Mouse (Mus musculus) splenic B cell, adult 2 months (primary cell): ENCODE data around the gene Cwc25.
"Not testable (repeated sequence)": the region's sequence is repeated elsewhere in the genome, so short reads cannot be mapped to it uniquely, and the experiment has no call there.

Experiments used
- DNase-seq: peaks from one replicate; pipeline ENCODE4 v3.0.0-alpha.2; 2011; ENCODE audit warnings: low read depth, low spot score
- H3K27me3 ChIP-seq: 2 replicates; pipeline ENCODE4 v1.6.1; 2012; ENCODE audit warnings: mild to moderate bottlenecking, low read length, moderate library complexity, mixed read lengths; ENCODE audit not compliant: control insufficient read depth, poor library complexity, insufficient read depth, severe bottlenecking
- H3K36me3 ChIP-seq: 2 replicates; pipeline ENCODE4 v1.6.1; 2012; ENCODE audit warnings: mild to moderate bottlenecking, low read length, moderate library complexity, mixed read lengths; ENCODE audit not compliant: control insufficient read depth, poor library complexity, insufficient read depth, severe bottlenecking

Gene Cwc25

DNA sequence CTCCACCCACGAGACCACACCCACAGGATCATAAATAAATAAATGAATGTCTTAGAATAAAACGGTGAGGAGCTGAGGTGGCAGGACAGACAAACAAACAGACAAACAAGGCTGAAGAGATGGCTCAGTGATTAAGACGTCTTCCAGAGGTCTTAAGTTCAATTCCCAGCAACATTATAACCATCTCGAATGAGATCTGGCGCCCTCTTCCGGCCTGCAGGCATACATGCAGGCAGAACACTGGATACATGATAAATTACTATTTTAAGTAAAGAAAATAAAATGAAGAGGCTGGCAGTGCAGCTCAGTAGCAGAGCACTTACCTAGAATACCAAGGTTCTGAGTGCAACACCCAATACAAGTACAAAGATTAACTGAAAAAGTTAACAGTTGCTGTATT, 27.7 kb downstream of the Cwc25 start:
- DNase-seq = peak; percentile 52
- H3K27me3 ChIP-seq = no peaks in the 10 kb centered on the region
- no peaks in the 10 kb centered on the region for H3K36me3 ChIP-seq

DNA sequence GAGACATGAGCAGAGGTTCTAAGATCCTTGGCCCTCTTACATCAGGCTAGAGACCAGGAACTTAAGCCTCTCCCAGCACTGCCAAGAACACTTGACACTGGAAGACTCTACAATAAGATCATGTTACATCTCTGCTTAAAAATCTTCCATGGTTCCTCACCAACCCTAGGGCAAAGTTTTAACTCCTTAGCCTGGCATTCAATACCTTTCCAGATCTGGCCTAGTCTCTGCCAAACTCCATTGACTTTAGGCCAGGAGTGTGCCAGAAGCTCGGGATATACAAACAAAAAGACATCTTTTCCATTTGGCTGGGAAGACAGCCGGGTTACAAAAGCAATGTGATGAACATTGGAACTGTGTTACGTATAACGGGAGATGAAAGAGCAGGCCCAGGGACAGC, 28.8 kb downstream of the Cwc25 start:
- Histone ChIP-seq H3K27me3 (no peaks in the 10 kb centered on the region), H3K36me3 (no peaks in the 10 kb centered on the region)
- DNase-seq = no peak

- DNase-seq = no peak
- Histone ChIP-seq H3K27me3 (no peaks in the 10 kb centered on the region), H3K36me3 (0 out of 2 replicates have a peak, but pooled peaks cover 2% of the 10 kb centered on the region)
Measured at GRCm38 (mm10) chr11:97736645-97737044, 29.7 kb downstream of the Cwc25 start.

GRCm38 (mm10) chr11:97734810-97735209, 31.5 kb downstream of the Cwc25 start:
- not testable (repeated sequence) for H3K27me3 ChIP-seq, DNase-seq, H3K36me3 ChIP-seq

GRCm38 (mm10) chr11:97733689-97734088, 32.7 kb downstream of the Cwc25 start:
- Histone ChIP-seq H3K36me3 (peaks cover 9% of the 10 kb centered on the region), H3K27me3 (no peaks in the 10 kb centered on the region)
- no peak for DNase-seq

- peaks cover 16% of the 10 kb centered on the region for H3K36me3 ChIP-seq
- H3K27me3 ChIP-seq = no peaks in the 10 kb centered on the region
- no peak for DNase-seq
Measured at GRCm38 (mm10) chr11:97728730-97729129, 37.6 kb downstream of the Cwc25 start.

DNA sequence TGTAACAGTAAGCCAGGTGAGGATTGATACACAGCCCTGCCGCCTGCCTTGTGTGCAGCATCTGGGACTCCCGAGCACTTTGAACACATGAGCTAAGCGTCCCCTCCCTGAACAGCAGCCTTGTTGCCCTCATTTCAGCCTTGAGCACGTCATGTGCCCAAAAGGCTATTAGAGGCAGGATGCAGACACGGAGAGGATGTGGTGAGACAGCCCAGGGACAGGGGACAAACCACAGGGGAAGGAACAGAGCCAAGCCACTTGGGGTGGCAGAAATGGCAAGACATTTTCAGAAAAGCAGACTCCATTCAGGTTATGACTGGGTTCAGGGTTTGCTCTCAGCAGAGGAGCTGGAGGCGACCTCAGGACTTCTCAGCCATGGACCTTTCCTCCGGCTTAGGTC, 38.0 kb downstream of the Cwc25 start:
- peak; percentile 40 for DNase-seq
- Histone ChIP-seq H3K27me3 (no peaks in the 10 kb centered on the region), H3K36me3 (peaks cover 20% of the 10 kb centered on the region)

DNA sequence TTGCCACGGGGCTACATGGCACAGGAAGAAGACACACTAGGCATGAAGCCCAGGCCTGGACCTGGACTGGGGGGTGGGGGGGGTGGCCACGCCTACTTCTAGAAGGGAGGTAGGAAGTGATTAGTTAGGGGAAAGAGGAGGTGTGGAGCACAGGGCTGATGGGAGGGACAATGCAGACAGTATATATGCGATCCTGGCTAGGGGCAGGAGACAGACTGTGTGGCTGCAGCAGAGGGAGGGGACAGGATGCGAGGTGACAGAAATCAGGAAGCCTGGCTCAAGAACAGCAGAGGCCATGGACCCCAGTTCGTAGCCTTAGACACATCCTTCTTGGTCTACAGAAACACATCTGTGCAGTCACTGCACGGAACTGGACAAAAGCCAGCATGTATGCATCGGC, 42.6 kb downstream of the Cwc25 start:
- no peaks in the 10 kb centered on the region for H3K27me3 ChIP-seq
- H3K36me3 ChIP-seq = peaks cover 20% of the 10 kb centered on the region
- no peak for DNase-seq

GRCm38 (mm10) chr11:97721338-97721737, 45.0 kb downstream of the Cwc25 start:
- DNase-seq = no peak
- H3K27me3 ChIP-seq = no peaks in the 10 kb centered on the region
- peaks cover 18% of the 10 kb centered on the region for H3K36me3 ChIP-seq

DNA sequence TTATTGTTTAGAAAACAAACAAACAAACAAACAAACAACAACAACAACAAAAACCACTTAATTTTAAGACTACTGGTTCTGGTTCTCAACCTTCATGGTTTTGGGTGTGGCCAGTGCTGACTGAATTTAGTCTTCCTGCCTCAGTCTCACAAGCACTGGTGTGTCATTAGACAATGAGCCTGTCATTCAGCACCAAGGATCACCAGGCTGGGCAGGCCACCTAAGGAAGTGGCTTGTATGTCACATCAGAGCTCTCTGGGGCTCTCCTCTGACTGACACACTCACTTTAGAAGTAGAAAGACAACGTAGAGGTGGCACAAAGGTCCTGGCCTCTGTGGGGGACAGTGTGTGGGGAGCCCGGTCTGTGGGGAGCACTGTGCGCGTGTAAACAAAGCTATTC, 47.3 kb downstream of the Cwc25 start:
- no peaks in the 10 kb centered on the region for H3K27me3 ChIP-seq
- peak; percentile 32 for DNase-seq
- H3K36me3 ChIP-seq = peaks cover 16% of the 10 kb centered on the region

GRCm38 (mm10) chr11:97718281-97718860, 48.0 kb downstream of the Cwc25 start:
- Histone ChIP-seq H3K36me3 (peaks cover 12% of the 10 kb centered on the region), H3K27me3 (no peaks in the 10 kb centered on the region)
- peak; percentile 68 for DNase-seq

GRCm38 (mm10) chr11:97717369-97718280, 48.7 kb downstream of the Cwc25 start:
- DNase-seq = no peak
- Histone ChIP-seq H3K27me3 (no peaks in the 10 kb centered on the region), H3K36me3 (peaks cover 7% of the 10 kb centered on the region)

DNA sequence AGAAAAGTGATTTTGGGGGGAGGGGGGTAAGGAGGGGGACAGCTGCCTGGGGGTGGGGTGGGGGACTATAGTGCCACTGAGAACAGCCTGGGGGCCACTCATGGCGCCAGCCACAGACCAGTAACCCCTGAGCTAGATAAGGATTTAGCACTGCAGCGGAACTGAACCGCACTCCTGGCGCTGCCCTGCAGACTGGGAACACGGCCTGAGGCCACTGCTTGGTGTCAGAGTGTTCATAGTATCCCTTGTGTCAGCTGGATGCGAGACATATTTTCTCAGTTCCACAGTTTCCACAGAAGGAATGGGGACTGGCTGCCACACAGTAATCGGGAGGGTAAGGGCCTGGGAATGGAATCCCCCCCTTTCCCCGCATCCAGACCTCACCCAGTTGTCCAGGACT, 50.3 kb downstream of the Cwc25 start:
- no peak for DNase-seq
- Histone ChIP-seq H3K27me3 (no peaks in the 10 kb centered on the region), H3K36me3 (peaks cover 4% of the 10 kb centered on the region; the same call in 1 of the 2 replicates)

- no peak for DNase-seq
- H3K36me3 ChIP-seq = peaks cover 4% of the 10 kb centered on the region; the same call in 1 of the 2 replicates
Measured at GRCm38 (mm10) chr11:97714784-97715760, 51.3 kb downstream of the Cwc25 start.

More at GRCm38 (mm10) chr11:97714784-97715760, 51.3 kb downstream of the Cwc25 start:
- H3K27me3 ChIP-seq = no peaks in the 10 kb centered on the region
